Mouse (Mus musculus): ENCODE measurements around the gene Dync2h1. TPM values are rescaled to one million over a fixed set of nuclear protein-coding genes. Genes with fewer than 3 reads are reported as not detected.
"Not testable (repeated sequence)": the region's sequence is repeated elsewhere in the genome, so short reads cannot be mapped to it uniquely, and the experiment has no call there.

The Dync2h1 gene
- polyA plus RNA-seq, 1 experiment from 2014 or later, result 8.3 TPM

DNA sequence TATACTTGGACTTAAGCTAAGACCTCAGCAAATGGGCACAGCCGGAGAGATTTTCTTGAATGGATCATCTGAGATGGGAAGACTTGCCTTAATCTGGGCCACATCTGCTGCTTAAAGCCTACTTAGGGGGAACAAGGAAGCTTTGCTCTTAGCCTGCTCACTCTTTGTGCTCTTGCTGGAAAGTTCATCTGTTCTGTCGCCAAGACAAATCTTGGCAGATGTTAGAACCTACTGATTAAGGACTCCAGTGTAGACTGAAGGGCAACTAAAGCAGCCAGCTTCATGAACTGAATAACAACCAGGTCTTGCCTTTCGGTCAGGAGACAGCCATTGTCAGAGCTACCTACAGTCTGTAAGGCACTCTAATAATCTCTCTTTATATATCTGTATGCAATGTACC lies 198.1 kb downstream of the Dync2h1 start:
- WGBS, result 88% methylated on average over 3 of the region's 3 CpGs
- no peaks in the 10 kb centered on the region for H3K27me3 ChIP-seq (replicated peaks; ENCODE audit: control insufficient read depth, insufficient read depth, low read length)
- H3K27ac ChIP-seq (ENCODE audit: low read length), result no peak overlapping the region
- H3K9me3 ChIP-seq (ENCODE audit: control insufficient read depth, low read length), result no peaks in the 10 kb centered on the region
- no peak overlapping the region for H3K4me2 ChIP-seq (ENCODE audit: low read depth, low read length)
- H3K4me1 ChIP-seq (ENCODE audit: control insufficient read depth, insufficient read depth, low read length), result no peaks in the 10 kb centered on the region
- H3K4me3 ChIP-seq (ENCODE audit: low read length), result no peak overlapping the region
- no peak for ATAC-seq
- H3K9ac ChIP-seq (ENCODE audit: low read depth, low read length), result no peak overlapping the region
- no peaks in the 10 kb centered on the region; the same call in 1 of the 2 replicates for H3K36me3 ChIP-seq (ENCODE audit: control insufficient read depth, insufficient read depth, low read length)

DNA sequence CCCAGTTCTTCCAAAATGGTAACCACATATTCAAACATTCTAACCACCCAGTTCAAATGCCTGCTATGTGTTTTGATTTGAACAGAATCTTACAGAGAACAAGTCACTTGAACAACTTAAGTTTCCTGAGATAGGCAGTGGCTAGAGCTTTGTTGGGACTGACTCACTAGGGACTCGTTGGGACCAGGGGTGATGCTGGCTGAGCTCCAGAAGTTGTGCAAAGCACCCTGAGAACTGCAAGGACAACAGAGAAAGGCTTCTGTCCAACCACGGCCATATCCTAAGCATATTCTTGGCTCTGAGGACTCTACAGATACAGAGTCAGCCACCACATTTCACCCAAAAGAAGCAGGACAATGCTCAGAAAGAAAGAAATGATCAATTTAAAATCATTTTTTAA lies 215.1 kb downstream of the Dync2h1 start:
- no peaks in the 10 kb centered on the region for H3K36me3 ChIP-seq (ENCODE audit: control insufficient read depth, insufficient read depth, low read length)
- H3K27ac ChIP-seq (ENCODE audit: low read length), result no peak overlapping the region
- no peaks in the 10 kb centered on the region for H3K27me3 ChIP-seq (replicated peaks; ENCODE audit: control insufficient read depth, insufficient read depth, low read length)
- H3K4me3 ChIP-seq (ENCODE audit: low read length), result no peak overlapping the region
- no peak overlapping the region for H3K4me2 ChIP-seq (ENCODE audit: low read depth, low read length)
- WGBS, result 75% methylated on average over 2 of the region's 2 CpGs
- H3K9me3 ChIP-seq (ENCODE audit: control insufficient read depth, low read length), result no peaks in the 10 kb centered on the region
- H3K4me1 ChIP-seq (ENCODE audit: control insufficient read depth, insufficient read depth, low read length), result no peaks in the 10 kb centered on the region
- no peak overlapping the region for H3K9ac ChIP-seq (ENCODE audit: low read depth, low read length)
- ATAC-seq, result no peak

DNA sequence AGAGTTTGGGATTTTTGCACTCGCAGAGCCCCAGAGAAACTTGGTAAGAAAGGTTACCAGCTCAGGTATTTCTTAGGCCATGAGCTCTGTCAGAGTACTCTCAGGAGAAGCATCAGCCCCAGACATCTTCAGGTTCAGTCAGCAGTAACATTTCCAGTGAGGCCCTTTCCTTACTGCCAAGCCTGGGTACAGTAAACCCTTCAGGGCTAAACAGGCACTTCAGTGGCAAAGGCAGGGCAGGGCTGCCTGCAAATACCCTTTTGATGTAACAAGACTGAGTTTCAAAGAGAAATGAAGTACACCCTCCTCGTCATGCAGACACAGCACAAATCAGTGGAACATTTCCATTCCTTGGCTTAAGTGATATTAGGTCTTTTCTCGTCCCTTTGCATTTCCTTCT lies 219.2 kb downstream of the Dync2h1 start:
- WGBS, result 90% methylated on average over 3 of the region's 3 CpGs
- Histone ChIP-seq H3K4me2 (ENCODE audit: low read depth, low read length) (no peak overlapping the region), H3K27ac (ENCODE audit: low read length) (no peak overlapping the region), H3K4me3 (ENCODE audit: low read length) (no peak overlapping the region), H3K9me3 (ENCODE audit: control insufficient read depth, low read length) (no peaks in the 10 kb centered on the region), H3K9ac (ENCODE audit: low read depth, low read length) (no peak overlapping the region), H3K27me3 (replicated peaks; ENCODE audit: control insufficient read depth, insufficient read depth, low read length) (no peaks in the 10 kb centered on the region), H3K4me1 (ENCODE audit: control insufficient read depth, insufficient read depth, low read length) (no peaks in the 10 kb centered on the region), H3K36me3 (ENCODE audit: control insufficient read depth, insufficient read depth, low read length) (no peaks in the 10 kb centered on the region)
- ATAC-seq, result no peak

DNA sequence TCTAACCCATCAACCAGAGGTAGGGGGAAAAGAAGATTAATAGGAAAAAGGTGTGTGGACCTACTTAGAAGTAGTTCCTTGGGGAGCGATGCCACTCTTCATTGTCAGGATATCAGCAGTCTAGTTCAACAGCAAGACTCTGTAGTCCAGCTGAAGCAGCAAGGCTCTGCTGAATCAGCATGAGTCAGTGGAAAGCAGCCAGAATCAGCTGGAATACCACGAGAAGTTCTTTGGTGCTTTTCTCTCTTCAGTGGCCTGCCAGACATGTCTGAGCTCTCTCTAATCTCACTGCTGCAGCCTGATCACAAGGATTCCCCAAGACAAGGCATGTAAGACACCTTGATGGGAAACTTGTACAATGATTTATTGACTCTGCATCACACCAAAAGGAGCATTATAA lies 225.9 kb downstream of the Dync2h1 start:
- Histone ChIP-seq H3K36me3 (ENCODE audit: control insufficient read depth, insufficient read depth, low read length) (no peaks in the 10 kb centered on the region), H3K9ac (ENCODE audit: low read depth, low read length) (no peak overlapping the region), H3K4me3 (ENCODE audit: low read length) (no peak overlapping the region), H3K4me1 (ENCODE audit: control insufficient read depth, insufficient read depth, low read length) (no peaks in the 10 kb centered on the region), H3K4me2 (ENCODE audit: low read depth, low read length) (no peak overlapping the region), H3K9me3 (ENCODE audit: control insufficient read depth, low read length) (no peaks in the 10 kb centered on the region), H3K27me3 (replicated peaks; ENCODE audit: control insufficient read depth, insufficient read depth, low read length) (no peaks in the 10 kb centered on the region), H3K27ac (ENCODE audit: low read length) (no peak overlapping the region)
- WGBS, result 80% methylated on average over 2 of the region's 2 CpGs
- ATAC-seq, result no peak

DNA sequence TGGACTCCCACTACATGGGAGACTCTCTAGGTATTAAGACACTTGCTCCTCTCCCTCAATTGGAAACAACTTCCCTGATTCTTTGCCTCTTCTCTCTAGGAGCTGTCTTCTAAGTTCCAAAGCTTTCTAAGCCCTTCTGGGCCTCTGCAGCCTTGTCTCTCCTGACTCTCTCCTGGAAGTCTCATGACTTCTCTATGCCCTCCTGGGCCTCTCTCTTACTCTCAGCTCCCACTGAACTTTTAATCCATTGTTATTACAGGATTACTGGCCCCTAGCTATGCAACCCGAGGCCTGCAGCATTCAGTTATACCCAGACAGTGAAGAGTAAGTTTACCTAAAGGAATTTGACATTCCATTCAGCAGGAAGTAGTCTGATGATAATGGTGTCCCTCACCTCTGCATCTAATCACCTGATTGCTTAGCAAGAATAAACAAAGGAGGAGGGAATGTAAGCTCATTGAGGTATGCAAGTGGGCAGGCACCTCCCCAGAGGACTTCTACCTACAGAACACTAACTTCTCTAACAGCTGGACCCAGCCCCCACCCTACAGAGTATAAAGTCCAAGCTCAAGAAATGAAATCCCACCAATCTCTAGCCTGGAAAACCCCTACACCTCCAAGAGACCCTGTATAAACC lies 256.7 kb downstream of the Dync2h1 start:
- Histone ChIP-seq H3K9me3 (ENCODE audit: control insufficient read depth, low read length) (no peaks in the 10 kb centered on the region), H3K4me3 (ENCODE audit: low read length) (no peak overlapping the region), H3K4me2 (ENCODE audit: low read depth, low read length) (no peak overlapping the region), H3K27ac (ENCODE audit: low read length) (no peak overlapping the region), H3K4me1 (ENCODE audit: control insufficient read depth, insufficient read depth, low read length) (no peaks in the 10 kb centered on the region), H3K9ac (ENCODE audit: low read depth, low read length) (no peak overlapping the region), H3K27me3 (replicated peaks; ENCODE audit: control insufficient read depth, insufficient read depth, low read length) (no peaks in the 10 kb centered on the region), H3K36me3 (ENCODE audit: control insufficient read depth, insufficient read depth, low read length) (no peaks in the 10 kb centered on the region)
- WGBS, result 15% methylated on average over 1 of the region's 1 CpGs
- ATAC-seq, result peak; percentile 80

DNA sequence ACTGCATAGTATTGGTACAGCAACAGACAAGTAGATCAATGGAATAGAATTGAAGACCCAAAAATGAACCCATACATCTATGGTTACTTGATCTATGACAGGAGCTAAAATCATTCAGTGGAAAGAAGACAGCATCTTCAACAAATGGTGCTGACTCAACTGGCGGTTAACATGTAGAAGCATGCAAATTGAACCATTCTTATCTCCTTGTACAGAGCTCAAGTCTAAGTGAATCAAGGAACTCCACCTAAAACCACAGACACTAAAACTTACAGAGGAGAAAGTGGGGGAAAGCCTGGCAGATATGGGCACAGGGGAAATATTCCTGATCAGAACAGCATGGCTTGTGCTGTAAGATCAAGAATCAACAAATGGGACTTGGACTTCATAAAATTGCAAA lies 270.8 kb downstream of the Dync2h1 start:
- ATAC-seq, result no peak
- Histone ChIP-seq H3K4me1 (ENCODE audit: control insufficient read depth, insufficient read depth, low read length) (no peaks in the 10 kb centered on the region), H3K9me3 (ENCODE audit: control insufficient read depth, low read length) (no peaks in the 10 kb centered on the region), H3K27ac (ENCODE audit: low read length) (no peak overlapping the region), H3K36me3 (ENCODE audit: control insufficient read depth, insufficient read depth, low read length) (no peaks in the 10 kb centered on the region), H3K9ac (ENCODE audit: low read depth, low read length) (no peak overlapping the region), H3K27me3 (replicated peaks; ENCODE audit: control insufficient read depth, insufficient read depth, low read length) (no peaks in the 10 kb centered on the region), H3K4me2 (ENCODE audit: low read depth, low read length) (no peak overlapping the region), H3K4me3 (ENCODE audit: low read length) (no peak overlapping the region)
- 92% methylated on average over 1 of the region's 1 CpGs for WGBS

DNA sequence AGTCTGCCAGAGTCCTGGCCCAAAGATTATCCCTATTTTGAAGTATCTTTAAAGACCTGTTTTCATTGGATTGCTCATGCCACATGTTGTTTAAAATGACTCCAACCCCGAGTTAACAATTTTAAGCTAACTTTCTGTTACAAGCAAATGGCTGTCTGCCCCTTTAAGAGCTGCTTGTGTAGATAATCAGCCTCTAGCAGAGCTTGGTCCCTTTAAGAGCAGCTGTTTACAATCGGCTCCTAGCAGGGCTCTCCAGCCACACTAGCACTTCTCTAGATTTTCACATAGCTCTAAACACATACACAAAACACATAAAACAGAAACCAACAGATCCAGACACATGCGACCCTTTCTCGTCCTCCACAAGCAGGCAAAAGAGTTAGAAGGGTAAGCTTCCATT lies 273.7 kb downstream of the Dync2h1 start:
- H3K27ac ChIP-seq (ENCODE audit: low read length); H3K9ac ChIP-seq (ENCODE audit: low read depth, low read length); H3K36me3 ChIP-seq (ENCODE audit: control insufficient read depth, insufficient read depth, low read length); H3K27me3 ChIP-seq (replicated peaks; ENCODE audit: control insufficient read depth, insufficient read depth, low read length); ATAC-seq; H3K4me2 ChIP-seq (ENCODE audit: low read depth, low read length); H3K9me3 ChIP-seq (ENCODE audit: control insufficient read depth, low read length); H3K4me1 ChIP-seq (ENCODE audit: control insufficient read depth, insufficient read depth, low read length); H3K4me3 ChIP-seq (ENCODE audit: low read length): not testable (repeated sequence)
- WGBS, result 33% methylated on average over 4 of the region's 4 CpGs

DNA sequence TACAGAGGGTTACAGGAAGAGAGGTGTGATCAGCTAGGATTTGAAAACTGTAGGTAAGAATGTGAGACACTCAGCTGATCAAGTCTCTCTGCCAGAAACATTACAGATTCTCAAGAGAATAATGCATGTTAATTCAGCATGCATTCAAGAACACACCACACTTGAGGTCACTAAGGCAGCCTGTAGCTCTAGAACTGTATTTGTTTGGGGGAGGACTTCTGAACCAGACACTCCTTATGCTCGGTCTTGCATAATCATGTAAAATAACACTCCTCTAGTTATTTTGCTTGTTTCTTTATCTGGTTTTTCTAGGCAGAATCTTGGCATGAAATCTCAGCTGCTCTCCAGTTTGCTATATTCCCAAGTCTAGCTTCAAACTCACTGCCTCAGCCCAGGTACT lies 282.6 kb downstream of the Dync2h1 start:
- Histone ChIP-seq H3K36me3 (ENCODE audit: control insufficient read depth, insufficient read depth, low read length) (no peaks in the 10 kb centered on the region), H3K4me2 (ENCODE audit: low read depth, low read length) (no peak overlapping the region), H3K9ac (ENCODE audit: low read depth, low read length) (no peak overlapping the region), H3K4me1 (ENCODE audit: control insufficient read depth, insufficient read depth, low read length) (no peaks in the 10 kb centered on the region), H3K27me3 (replicated peaks; ENCODE audit: control insufficient read depth, insufficient read depth, low read length) (no peaks in the 10 kb centered on the region), H3K9me3 (ENCODE audit: control insufficient read depth, low read length) (no peaks in the 10 kb centered on the region), H3K27ac (ENCODE audit: low read length) (no peak overlapping the region), H3K4me3 (ENCODE audit: low read length) (no peak overlapping the region)
- ATAC-seq, result no peak
- 73% methylated on average over 1 of the region's 1 CpGs for WGBS

DNA sequence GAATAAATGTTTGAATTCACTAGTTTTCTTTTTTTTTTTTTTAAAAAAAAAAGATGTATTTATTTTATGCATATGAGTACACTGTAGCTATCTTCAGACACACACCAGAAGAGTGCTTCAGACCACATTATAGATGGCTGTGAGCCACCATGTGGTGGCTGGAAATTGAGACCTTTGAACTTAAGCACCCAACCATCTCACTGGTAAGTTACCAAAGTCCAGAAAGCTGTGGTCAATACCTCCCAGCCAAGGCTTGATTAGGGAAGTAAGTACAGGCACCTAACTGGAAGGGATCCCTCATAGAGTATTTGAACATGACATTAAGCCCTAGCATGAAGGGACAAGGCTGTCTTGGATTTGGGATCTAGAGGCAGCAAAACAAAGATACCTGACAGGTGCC lies 292.9 kb downstream of the Dync2h1 start:
- no peak overlapping the region for H3K27ac ChIP-seq (ENCODE audit: low read length)
- no peaks in the 10 kb centered on the region for H3K4me1 ChIP-seq (ENCODE audit: control insufficient read depth, insufficient read depth, low read length)
- no peak overlapping the region for H3K9ac ChIP-seq (ENCODE audit: low read depth, low read length)
- ATAC-seq, result no peak
- H3K4me2 ChIP-seq (ENCODE audit: low read depth, low read length), result no peak overlapping the region
- H3K36me3 ChIP-seq (ENCODE audit: control insufficient read depth, insufficient read depth, low read length), result no peaks in the 10 kb centered on the region
- no peaks in the 10 kb centered on the region for H3K27me3 ChIP-seq (replicated peaks; ENCODE audit: control insufficient read depth, insufficient read depth, low read length)
- H3K9me3 ChIP-seq (ENCODE audit: control insufficient read depth, low read length), result no peaks in the 10 kb centered on the region
- H3K4me3 ChIP-seq (ENCODE audit: low read length), result no peak overlapping the region
